ENCODE assay signal across 15 mouse cellular contexts in the genomic region with DNA sequence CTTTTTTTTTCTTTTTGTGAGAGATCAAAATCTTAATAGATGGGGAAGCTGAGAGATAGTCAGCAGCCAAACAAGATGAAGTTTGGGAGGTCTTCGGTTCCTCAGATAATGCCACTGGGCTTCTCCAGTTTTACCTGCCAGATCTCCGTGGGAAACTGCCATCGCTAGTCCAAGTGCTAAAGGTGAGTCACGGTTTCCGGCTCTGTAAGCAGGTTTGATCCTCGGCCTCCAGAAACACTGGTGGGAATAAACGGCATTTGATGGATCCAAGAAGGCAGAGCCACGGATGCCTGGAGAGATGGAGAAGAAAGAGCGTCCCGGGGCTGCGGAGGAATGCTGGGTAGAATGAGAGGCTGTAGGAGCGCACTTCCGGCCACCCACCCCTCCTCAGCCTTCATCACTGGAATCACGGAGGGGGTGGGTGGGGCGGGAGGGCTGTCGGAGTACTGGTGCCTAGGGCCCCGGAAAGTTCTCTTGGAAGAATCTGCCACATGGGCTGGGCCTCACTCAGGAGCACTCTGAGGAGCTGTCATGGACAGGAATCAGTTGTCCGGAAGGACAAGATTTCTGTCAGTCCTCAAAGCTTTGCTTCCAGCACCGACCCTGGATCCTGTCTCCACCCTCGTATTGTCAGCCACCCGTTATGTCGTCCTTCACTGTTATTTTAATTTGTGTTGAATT.
"Had no signal": no experiment of that assay in that cellular context is flagged by ENCODE, and none has a peak within 500 bp of the region (broad histone marks: within the 10 kb centered on the region; RNA-seq: fewer than 3 reads in every experiment).

No protein-coding gene starts in this region.

- H3K4me3 ChIP-seq: limb, embryonic 12.5 days; midbrain, embryonic 10.5 days; myocyte; neural tube, embryonic 15.5 days; stomach, embryonic 15.5 days had no signal

- H3K4me2 ChIP-seq: limb, embryonic 12.5 days; neural tube, embryonic 15.5 days; stomach, embryonic 15.5 days had no signal

- DNase-seq: kidney, adult 8-10 months; kidney, postnatal 36 days; layer of hippocampus, adult 9-11 months; layer of hippocampus, postnatal 36 days; liver; midbrain, embryonic 14.5 days had no signal

- ATAC-seq: inflammation-experienced regulatory T-cells, adult 6 months; intestine, postnatal 0 days had no signal

- H3K4me1 ChIP-seq: stomach, embryonic 15.5 days had no signal

- H3K9me3 ChIP-seq: limb, embryonic 12.5 days; midbrain, embryonic 10.5 days; neural tube, embryonic 15.5 days; stomach, embryonic 15.5 days had no signal

- H3K9ac ChIP-seq: limb, embryonic 12.5 days; liver, embryonic 14.5 days; neural tube, embryonic 15.5 days; stomach, embryonic 15.5 days had no signal

- H3K27ac ChIP-seq: kidney, postnatal 0 days; limb, embryonic 12.5 days; liver, embryonic 14.5 days; midbrain, embryonic 10.5 days; neural tube, embryonic 15.5 days; stomach, embryonic 15.5 days had no signal

- H3K36me3 ChIP-seq: limb, embryonic 12.5 days; midbrain, embryonic 10.5 days; neural tube, embryonic 15.5 days; stomach, embryonic 15.5 days had no signal

- H3K27me3 ChIP-seq: neural tube, embryonic 15.5 days had no signal
